Mouse (Mus musculus) liver, adult 2 months (tissue): Measurements from ENCODE around the gene Msl3l2.
A peak's percentile ranks its signal among the peaks of the same experiment; 100 is the strongest.

Experiments
- CTCF ChIP-seq: fragments of 200-500 bp; IDR thresholded peaks from 2 replicates; pipeline ENCODE4 v1.5.1; 2011; ENCODE audit warnings: low read depth, low read length, control low read depth
- POLR2A ChIP-seq: fragments of 200-500 bp; IDR thresholded peaks from 2 replicates; pipeline ENCODE4 v1.6.1; 2011; ENCODE audit warnings: low read length, control low read depth; ENCODE audit not compliant: insufficient read depth; ENCODE audit errors: extremely low read depth

DNA sequence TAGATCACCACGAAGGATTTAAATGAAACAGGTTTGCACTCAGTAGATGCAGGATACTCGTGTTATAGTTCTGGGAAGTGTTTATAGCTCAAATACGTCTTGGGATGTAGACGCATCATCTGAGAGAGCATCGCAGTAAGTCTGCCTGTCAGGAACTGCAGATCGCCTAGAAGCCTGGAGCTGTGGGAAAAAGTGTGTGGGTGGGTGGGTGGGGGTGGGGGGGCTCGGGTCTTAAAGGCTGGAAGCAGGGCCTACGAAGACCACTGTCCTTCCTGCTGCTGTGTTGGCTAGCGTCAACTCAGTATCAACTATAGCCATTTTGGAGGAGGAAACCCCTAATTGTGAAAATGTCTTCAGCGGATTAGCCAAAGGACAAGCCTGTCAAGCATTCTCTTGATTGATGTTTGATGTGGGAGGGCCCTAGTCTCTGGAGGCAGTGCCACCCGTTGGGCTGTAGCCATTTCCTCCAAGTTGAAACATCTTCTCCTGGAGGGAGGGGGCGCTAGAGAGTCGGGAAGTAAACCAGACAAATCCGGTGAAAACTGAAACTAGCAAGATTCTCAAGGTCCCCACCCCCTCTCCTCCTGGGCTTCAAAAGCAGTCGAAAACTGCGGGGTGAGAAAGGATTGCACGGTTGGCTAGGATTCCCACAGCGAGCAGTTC is at the start of gene Msl3l2:
- TF ChIP-seq POLR2A (no peak), CTCF (peak; percentile 64)
